Mouse (Mus musculus): ENCODE measurements at regions not wholly inside any gene's neighbourhood (a gene's known extent, or its start where the extent isn't known, plus 50 kb on each side); places are given as distances from the start of the nearest gene placed in this dataset.
"Not testable (repeated sequence)": the region's sequence is repeated elsewhere in the genome, so short reads cannot be mapped to it uniquely, and the experiment has no call there.

- H3K4me1 ChIP-seq (ENCODE audit: insufficient read depth, low read depth, low read length), result no peaks in the 10 kb centered on the region
- no peak overlapping the region for H3K4me3 ChIP-seq (ENCODE audit: low read depth, low read length)
- no peaks in the 10 kb centered on the region for H3K27me3 ChIP-seq (ENCODE audit: insufficient read depth, low read length)
- no peak for TF ChIP-seq GATA1 (IDR thresholded peaks at IDR 0.05; ENCODE audit: borderline replicate concordance, low read length)
- TF ChIP-seq GATA2 (IDR thresholded peaks at IDR 0.05; ENCODE audit: borderline replicate concordance, low read depth, low read length), result no peak
- TF ChIP-seq CTCF (IDR thresholded peaks at IDR 0.05; ENCODE audit: low read depth, low read length), result no peak
- no peak for TF ChIP-seq POLR2AphosphoS5 (IDR thresholded peaks at IDR 0.05; ENCODE audit: insufficient replicate concordance, low read depth, low read length)
- TF ChIP-seq TAL1 (conservative IDR thresholded peaks at IDR 0.05; ENCODE audit: low read depth, low read length), result no peak
- H3K36me3 ChIP-seq (replicated peaks), result no peaks in the 10 kb centered on the region
- no peak for DNase-seq (ENCODE audit: low spot score)
- ATAC-seq (ENCODE audit: extremely low read depth, insufficient number of reproducible peaks, low FRiP score, poor library complexity, severe bottlenecking), result no peak
- H3K9me3 ChIP-seq (replicated peaks), result no peaks in the 10 kb centered on the region
These were observed 112.7 kb downstream of the Akr1d1 start for GRCm38 (mm10) chr6:37642701-37643121.

- TF ChIP-seq POLR2AphosphoS5 (IDR thresholded peaks at IDR 0.05; ENCODE audit: insufficient replicate concordance, low read depth, low read length), result no peak
- no peak for TF ChIP-seq CTCF (IDR thresholded peaks at IDR 0.05; ENCODE audit: low read depth, low read length)
- no peak for TF ChIP-seq GATA2 (IDR thresholded peaks at IDR 0.05; ENCODE audit: borderline replicate concordance, low read depth, low read length)
- TF ChIP-seq TAL1 (conservative IDR thresholded peaks at IDR 0.05; ENCODE audit: low read depth, low read length), result no peak
- TF ChIP-seq GATA1 (IDR thresholded peaks at IDR 0.05; ENCODE audit: borderline replicate concordance, low read length), result no peak
- no peak overlapping the region for H3K4me3 ChIP-seq (ENCODE audit: low read depth, low read length)
- no peaks in the 10 kb centered on the region for H3K36me3 ChIP-seq (replicated peaks)
- DNase-seq (ENCODE audit: low spot score), result no peak
- ATAC-seq (ENCODE audit: extremely low read depth, insufficient number of reproducible peaks, low FRiP score, poor library complexity, severe bottlenecking), result no peak
- no peaks in the 10 kb centered on the region for H3K9me3 ChIP-seq (replicated peaks)
- H3K27me3 ChIP-seq (ENCODE audit: insufficient read depth, low read length), result no peaks in the 10 kb centered on the region
- no peaks in the 10 kb centered on the region for H3K4me1 ChIP-seq (ENCODE audit: insufficient read depth, low read depth, low read length)
These were observed 113.2 kb downstream of the Akr1d1 start for GRCm38 (mm10) chr6:37643176-37643575.

GRCm38 (mm10) chr6:37643718-37644117, 113.7 kb downstream of the Akr1d1 start:
- Histone ChIP-seq H3K36me3 (replicated peaks) (no peaks in the 10 kb centered on the region), H3K4me1 (ENCODE audit: insufficient read depth, low read depth, low read length) (no peaks in the 10 kb centered on the region), H3K9me3 (replicated peaks) (no peaks in the 10 kb centered on the region), H3K27me3 (ENCODE audit: insufficient read depth, low read length) (no peaks in the 10 kb centered on the region), H3K4me3 (ENCODE audit: low read depth, low read length) (no peak overlapping the region)
- ATAC-seq (ENCODE audit: extremely low read depth, insufficient number of reproducible peaks, low FRiP score, poor library complexity, severe bottlenecking), result no peak
- DNase-seq (ENCODE audit: low spot score), result no peak
- no peak for TF ChIP-seq TAL1 (conservative IDR thresholded peaks at IDR 0.05; ENCODE audit: low read depth, low read length)
- no peak for TF ChIP-seq GATA2 (IDR thresholded peaks at IDR 0.05; ENCODE audit: borderline replicate concordance, low read depth, low read length)

- Histone ChIP-seq H3K36me3 (replicated peaks) (no peaks in the 10 kb centered on the region), H3K4me1 (ENCODE audit: insufficient read depth, low read depth, low read length) (no peaks in the 10 kb centered on the region), H3K27me3 (ENCODE audit: insufficient read depth, low read length) (no peaks in the 10 kb centered on the region), H3K9me3 (replicated peaks) (no peaks in the 10 kb centered on the region), H3K4me3 (ENCODE audit: low read depth, low read length) (no peak overlapping the region)
- TF ChIP-seq GATA2 (IDR thresholded peaks at IDR 0.05; ENCODE audit: borderline replicate concordance, low read depth, low read length), result no peak
- TF ChIP-seq CTCF (IDR thresholded peaks at IDR 0.05; ENCODE audit: low read depth, low read length), result no peak
- no peak for TF ChIP-seq GATA1 (IDR thresholded peaks at IDR 0.05; ENCODE audit: borderline replicate concordance, low read length)
- TF ChIP-seq TAL1 (conservative IDR thresholded peaks at IDR 0.05; ENCODE audit: low read depth, low read length), result no peak
- TF ChIP-seq POLR2AphosphoS5 (IDR thresholded peaks at IDR 0.05; ENCODE audit: insufficient replicate concordance, low read depth, low read length), result no peak
- ATAC-seq (ENCODE audit: extremely low read depth, insufficient number of reproducible peaks, low FRiP score, poor library complexity, severe bottlenecking) (no peak), DNase-seq (ENCODE audit: low spot score) (no peak)
These were observed 115.6 kb downstream of the Akr1d1 start for GRCm38 (mm10) chr6:37645551-37645950.

GRCm38 (mm10) chr6:37657300-37657699, 127.3 kb downstream of the Akr1d1 start:
- not testable (repeated sequence) for H3K4me3 ChIP-seq (ENCODE audit: low read depth, low read length); H3K36me3 ChIP-seq (replicated peaks); ATAC-seq (ENCODE audit: extremely low read depth, insufficient number of reproducible peaks, low FRiP score, poor library complexity, severe bottlenecking); H3K4me1 ChIP-seq (ENCODE audit: insufficient read depth, low read depth, low read length); DNase-seq (ENCODE audit: low spot score); H3K27me3 ChIP-seq (ENCODE audit: insufficient read depth, low read length); H3K9me3 ChIP-seq (replicated peaks)

GRCm38 (mm10) chr6:37658021-37658650, 128.2 kb downstream of the Akr1d1 start:
- ATAC-seq (ENCODE audit: extremely low read depth, insufficient number of reproducible peaks, low FRiP score, poor library complexity, severe bottlenecking) (no peak), DNase-seq (ENCODE audit: low spot score) (no peak)
- TF ChIP-seq TAL1 (conservative IDR thresholded peaks at IDR 0.05; ENCODE audit: low read depth, low read length) (no peak), GATA1 (IDR thresholded peaks at IDR 0.05; ENCODE audit: borderline replicate concordance, low read length) (no peak), POLR2AphosphoS5 (IDR thresholded peaks at IDR 0.05; ENCODE audit: insufficient replicate concordance, low read depth, low read length) (no peak), GATA2 (IDR thresholded peaks at IDR 0.05; ENCODE audit: borderline replicate concordance, low read depth, low read length) (no peak), CTCF (IDR thresholded peaks at IDR 0.05; ENCODE audit: low read depth, low read length) (no peak)
- H3K4me3 ChIP-seq (ENCODE audit: low read depth, low read length), result no peak overlapping the region
- no peaks in the 10 kb centered on the region for H3K9me3 ChIP-seq (replicated peaks)
- H3K27me3 ChIP-seq (ENCODE audit: insufficient read depth, low read length), result no peaks in the 10 kb centered on the region
- H3K36me3 ChIP-seq (replicated peaks), result no peaks in the 10 kb centered on the region
- H3K4me1 ChIP-seq (ENCODE audit: insufficient read depth, low read depth, low read length), result no peaks in the 10 kb centered on the region

DNA sequence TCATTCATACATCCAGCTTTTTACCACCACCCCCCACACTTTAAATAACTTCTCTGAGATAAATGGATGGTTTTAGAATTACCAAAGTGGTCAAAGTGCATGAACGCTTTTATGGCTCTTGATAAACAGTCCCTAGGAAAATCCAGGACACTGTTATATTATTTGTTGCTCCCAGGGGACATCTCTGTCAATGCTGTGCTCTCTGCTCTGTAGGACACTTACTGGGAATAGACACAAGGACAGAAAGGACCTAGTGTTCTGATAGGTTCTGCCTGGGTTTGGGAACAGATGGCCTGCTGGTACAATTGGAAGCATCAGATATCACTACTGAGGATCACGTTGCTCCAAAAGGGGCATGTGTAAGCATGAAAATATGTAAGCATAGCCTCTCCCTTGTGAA, 132.8 kb downstream of the Akr1d1 start:
- no peaks in the 10 kb centered on the region for H3K27me3 ChIP-seq (ENCODE audit: insufficient read depth, low read length)
- H3K4me1 ChIP-seq (ENCODE audit: insufficient read depth, low read depth, low read length), result no peaks in the 10 kb centered on the region
- TF ChIP-seq CTCF (IDR thresholded peaks at IDR 0.05; ENCODE audit: low read depth, low read length) (no peak), TAL1 (conservative IDR thresholded peaks at IDR 0.05; ENCODE audit: low read depth, low read length) (no peak), GATA2 (IDR thresholded peaks at IDR 0.05; ENCODE audit: borderline replicate concordance, low read depth, low read length) (no peak), GATA1 (IDR thresholded peaks at IDR 0.05; ENCODE audit: borderline replicate concordance, low read length) (no peak)
- no peak overlapping the region for H3K4me3 ChIP-seq (ENCODE audit: low read depth, low read length)
- ATAC-seq (ENCODE audit: extremely low read depth, insufficient number of reproducible peaks, low FRiP score, poor library complexity, severe bottlenecking) (no peak), DNase-seq (ENCODE audit: low spot score) (no peak)
- no peaks in the 10 kb centered on the region for H3K9me3 ChIP-seq (replicated peaks)
- H3K36me3 ChIP-seq (replicated peaks), result no peaks in the 10 kb centered on the region
